Mouse (Mus musculus) embryonic facial prominence, embryonic 10.5 days (tissue): Measurements from ENCODE around the gene Dock8. TPM values are rescaled to one million over a fixed set of nuclear protein-coding genes. Genes with fewer than 3 reads are reported as not detected.

ENCODE experiments used
- DNase-seq: peaks from one replicate; pipeline ENCODE4 v3.0.0-alpha.2; 2017; ENCODE audit warnings: low spot score
- H3K27ac ChIP-seq: fragments of 300-500 bp; sonication (generic); replicated peaks from 2 replicates; pipeline ENCODE4 v1.5.1; 2016; ENCODE audit warnings: mild to moderate bottlenecking
- H3K27me3 ChIP-seq: fragments of 300-500 bp; sonication (generic); replicated peaks from 2 replicates; pipeline ENCODE4 v1.6.1; 2016; ENCODE audit warnings: low read depth, mild to moderate bottlenecking; ENCODE audit not compliant: poor library complexity, severe bottlenecking
- H3K36me3 ChIP-seq: fragments of 300-500 bp; sonication (generic); replicated peaks from 2 replicates; pipeline ENCODE4 v1.6.1; 2016; ENCODE audit warnings: mild to moderate bottlenecking, moderate library complexity
- H3K4me1 ChIP-seq: fragments of 300-500 bp; sonication (generic); 2 replicates; pipeline ENCODE4 v1.6.1; 2016
- H3K4me3 ChIP-seq: fragments of 300-500 bp; sonication (generic); 2 replicates; pipeline ENCODE4 v1.5.1; 2016; ENCODE audit warnings: mild to moderate bottlenecking, moderate library complexity
- H3K9me3 ChIP-seq: fragments of 300-500 bp; sonication (generic); 2 replicates; pipeline ENCODE4 v1.6.1; 2016; ENCODE audit warnings: mild to moderate bottlenecking
- WGBS: fragments of 180-500 bp; shearing (Covaris S2); methylation state at CpG from one replicate; pipeline ENCODE4 v1.1.7; 2016; 5-methylcytosine and 5-hydroxymethylcytosine counted together
- polyA plus RNA-seq: library from polyadenylated mRNA; unstranded; fragments of >200 nt; fragmentation: Nextera tagmentation; extraction: Ambion mirVana; gene quantifications from 2 replicates; pipeline ENCODE4 v1.2.1, GENCODE M21; 2016

Dock8 gene
- polyA plus RNA-seq, 1 experiment from 2014 or later = 2.3 TPM

DNA sequence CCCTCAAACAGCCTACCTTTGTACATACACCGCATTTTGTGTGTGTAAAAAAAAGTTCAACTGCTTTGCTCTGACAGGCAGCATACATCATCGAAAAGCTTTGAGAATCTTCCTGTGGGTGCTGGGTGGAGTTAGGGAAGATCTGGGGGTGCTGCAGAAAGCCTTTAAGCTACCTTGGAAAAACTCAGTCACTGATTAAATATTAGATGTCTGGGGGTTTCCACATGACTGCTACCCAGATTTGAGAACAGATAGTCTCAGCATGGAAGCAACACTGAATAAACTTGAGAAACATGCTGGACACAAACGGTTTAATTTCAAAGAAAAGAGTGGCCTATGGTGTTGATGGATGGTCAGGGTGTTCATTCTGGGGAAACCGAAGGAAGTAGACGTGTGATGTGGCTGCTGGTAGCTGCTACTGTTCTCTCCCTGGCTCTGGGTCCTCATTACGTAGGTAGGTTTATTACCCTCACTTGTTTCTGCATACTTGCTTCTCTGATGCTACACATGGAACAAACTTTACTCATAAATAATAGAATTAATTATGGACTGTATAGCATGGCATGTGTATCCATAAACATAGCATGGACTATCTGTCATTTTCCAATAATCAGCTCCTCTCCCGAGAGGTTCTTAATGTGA is 15.4 kb upstream of the Dock8 start:
- Histone ChIP-seq H3K36me3 (no peaks in the 10 kb centered on the region), H3K27me3 (no peaks in the 10 kb centered on the region), H3K27ac (no peak overlapping the region), H3K9me3 (no peaks in the 10 kb centered on the region), H3K4me3 (no peak overlapping the region), H3K4me1 (no peaks in the 10 kb centered on the region)
- WGBS = 84% methylated on average over 7 of the region's 7 CpGs
- DNase-seq = no peak

DNA sequence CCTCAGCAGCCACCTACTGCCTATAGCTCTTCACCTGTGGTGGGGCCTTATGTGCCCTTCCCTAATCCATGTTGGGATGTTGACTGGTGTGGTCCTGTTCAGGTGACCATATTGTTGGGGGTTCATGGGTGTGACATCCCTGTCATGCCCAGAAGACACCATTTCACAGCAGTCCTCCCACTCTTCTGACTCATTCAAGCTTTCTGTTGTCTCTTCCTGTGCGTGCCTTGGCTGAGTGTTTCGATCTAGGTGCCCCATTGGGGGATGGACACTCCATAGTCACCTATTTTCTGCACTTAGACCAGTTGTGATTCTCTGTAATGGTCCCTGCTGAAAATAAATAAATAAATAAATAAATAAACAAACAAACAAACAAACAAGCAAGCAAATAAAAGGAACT is 14.3 kb upstream of the Dock8 start:
- H3K36me3 ChIP-seq = no peaks in the 10 kb centered on the region
- H3K4me1 ChIP-seq = no peaks in the 10 kb centered on the region
- H3K27ac ChIP-seq = no peak overlapping the region
- WGBS = 94% methylated on average over 2 of the region's 2 CpGs
- no peaks in the 10 kb centered on the region for H3K27me3 ChIP-seq
- H3K9me3 ChIP-seq = no peaks in the 10 kb centered on the region
- no peak overlapping the region for H3K4me3 ChIP-seq
- DNase-seq = no peak

DNA sequence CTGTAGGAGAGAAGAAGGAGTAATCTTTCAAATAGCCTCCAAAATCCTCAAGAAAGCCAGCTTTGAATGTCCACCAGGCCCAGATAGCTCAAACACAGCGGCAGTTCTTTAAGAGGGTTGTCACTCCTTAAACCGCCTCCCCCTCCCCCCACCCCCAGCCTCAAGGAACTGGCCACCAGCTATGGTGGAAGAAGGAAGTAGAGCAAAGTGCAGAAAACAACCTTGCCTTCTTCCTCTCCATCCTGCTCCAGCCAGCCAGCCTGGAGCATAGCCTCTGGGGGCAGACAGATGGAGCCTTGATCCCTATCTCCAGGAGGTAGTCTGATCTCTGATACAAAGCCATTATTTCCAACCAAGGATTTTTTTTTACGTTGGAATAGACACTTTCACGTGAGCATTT is 12.0 kb upstream of the Dock8 start:
- H3K27ac ChIP-seq = no peak overlapping the region
- 0 out of 2 replicates have a peak, but pooled peaks cover 3% of the 10 kb centered on the region for H3K27me3 ChIP-seq
- no peaks in the 10 kb centered on the region for H3K9me3 ChIP-seq
- no peak for DNase-seq
- 67% methylated on average over 4 of the region's 4 CpGs for WGBS
- H3K36me3 ChIP-seq = no peaks in the 10 kb centered on the region
- no peaks in the 10 kb centered on the region for H3K4me1 ChIP-seq
- H3K4me3 ChIP-seq = no peak overlapping the region

DNA sequence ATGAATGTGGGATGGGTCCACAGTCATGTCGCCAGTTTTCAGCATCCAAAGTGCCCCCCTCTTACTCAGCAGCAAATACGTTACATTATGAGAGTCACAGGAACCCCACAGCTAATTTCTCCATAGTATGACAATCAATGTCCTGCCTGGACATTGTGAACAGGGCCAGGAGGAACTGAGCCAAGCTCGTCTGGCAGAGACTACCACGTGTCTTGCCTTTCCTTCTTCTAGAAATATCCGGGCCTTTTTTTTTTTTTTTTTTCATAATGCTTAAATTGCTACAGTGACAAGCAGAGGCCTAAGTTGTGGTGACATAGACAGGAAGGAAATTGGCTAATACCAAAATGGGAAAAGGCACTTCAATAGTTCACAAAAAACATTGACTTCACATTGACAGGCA is 10.5 kb upstream of the Dock8 start:
- Histone ChIP-seq H3K27me3 (0 out of 2 replicates have a peak, but pooled peaks cover 3% of the 10 kb centered on the region), H3K36me3 (no peaks in the 10 kb centered on the region), H3K4me1 (no peaks in the 10 kb centered on the region), H3K9me3 (no peaks in the 10 kb centered on the region), H3K27ac (no peak overlapping the region), H3K4me3 (no peak overlapping the region)
- DNase-seq = no peak
- 84% methylated on average over 5 of the region's 5 CpGs for WGBS

DNA sequence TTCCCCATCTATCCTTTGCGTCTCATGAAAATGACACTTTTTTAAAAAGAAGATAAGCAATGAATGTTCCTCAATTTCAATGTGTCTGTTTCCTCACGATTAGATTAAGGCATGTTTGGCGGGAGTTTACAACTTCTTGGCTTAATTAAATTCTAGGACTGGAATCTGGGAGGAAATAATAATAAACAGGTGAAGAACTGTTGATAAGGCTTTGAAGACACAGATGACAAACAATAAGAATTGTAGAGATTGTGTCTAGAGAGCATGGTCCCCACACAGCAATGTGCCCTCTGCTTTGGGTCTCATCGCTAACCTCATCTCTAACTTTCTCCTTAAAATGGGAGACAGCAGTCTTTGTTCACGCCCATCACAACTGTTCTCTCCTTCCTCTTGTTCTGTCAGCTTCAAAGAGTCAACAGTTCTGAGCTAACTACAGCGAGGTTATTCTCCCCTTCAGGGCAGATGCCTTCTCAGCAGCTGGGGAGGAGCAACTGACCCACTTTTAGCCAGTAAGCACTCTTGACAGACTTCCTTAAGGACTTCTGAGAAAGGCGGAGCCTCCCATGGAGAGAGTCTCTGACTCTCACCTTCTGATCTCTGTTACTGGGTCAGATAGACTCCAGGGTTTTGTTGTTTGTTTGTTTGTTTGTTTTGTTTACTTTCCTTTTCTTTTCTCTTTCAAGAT is 9.1 kb upstream of the Dock8 start:
- H3K27me3 ChIP-seq = 0 out of 2 replicates have a peak, but pooled peaks cover 3% of the 10 kb centered on the region
- H3K4me3 ChIP-seq = no peak overlapping the region
- no peak for DNase-seq
- no peaks in the 10 kb centered on the region for H3K36me3 ChIP-seq
- no peaks in the 10 kb centered on the region for H3K9me3 ChIP-seq
- H3K4me1 ChIP-seq = peaks cover 4% of the 10 kb centered on the region; the same call in 1 of the 2 replicates
- 69% methylated on average over 7 of the region's 7 CpGs for WGBS
- no peak overlapping the region for H3K27ac ChIP-seq

DNA sequence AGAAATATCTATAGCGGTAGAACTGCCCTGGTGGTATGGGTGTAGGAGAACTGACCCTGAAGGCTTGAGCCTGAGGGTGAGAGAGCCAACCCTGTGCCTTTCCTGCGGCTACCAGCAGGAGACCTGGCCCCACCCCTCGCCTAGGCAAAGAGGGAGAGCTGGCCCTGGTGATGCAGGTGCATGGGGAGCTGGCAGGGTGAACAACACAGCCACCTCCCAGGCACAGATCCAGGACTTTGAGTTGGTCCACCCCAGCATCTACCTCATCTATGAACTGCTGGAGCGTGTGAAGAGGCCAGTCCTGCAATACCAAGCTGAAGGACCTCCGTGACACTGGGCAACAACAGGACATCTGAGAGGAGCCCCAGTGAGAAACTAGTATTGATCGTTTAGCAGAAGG is 5.8 kb upstream of the Dock8 start:
- peaks cover 30% of the 10 kb centered on the region for H3K27me3 ChIP-seq
- H3K9me3 ChIP-seq = no peaks in the 10 kb centered on the region
- no peaks in the 10 kb centered on the region for H3K36me3 ChIP-seq
- WGBS = 65% methylated on average over 6 of the region's 6 CpGs
- H3K4me1 ChIP-seq = peaks cover 4% of the 10 kb centered on the region; the same call in 1 of the 2 replicates
- no peak overlapping the region for H3K4me3 ChIP-seq
- no peak overlapping the region for H3K27ac ChIP-seq
- no peak for DNase-seq

DNA sequence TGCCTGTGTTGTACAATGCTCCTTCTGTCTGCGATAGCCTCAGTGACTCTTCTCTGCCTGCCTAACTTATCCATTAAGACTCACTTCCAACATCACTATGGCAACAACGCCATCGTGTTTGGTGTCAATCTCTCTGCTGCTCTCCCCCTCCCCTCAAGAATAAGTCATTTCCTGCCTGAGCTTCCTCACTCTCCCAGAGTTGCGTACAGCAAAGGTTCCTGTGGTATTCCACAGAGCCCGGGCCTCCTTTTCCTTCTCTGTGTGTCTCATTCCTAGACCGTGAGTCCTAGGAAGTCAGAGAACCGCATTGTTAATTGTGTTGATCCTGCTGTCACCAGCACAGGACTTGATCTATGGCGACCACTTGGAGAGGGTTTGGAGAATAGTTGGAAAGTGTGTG is 4.4 kb upstream of the Dock8 start:
- H3K4me1 ChIP-seq = peaks cover 14% of the 10 kb centered on the region
- H3K4me3 ChIP-seq = no peak overlapping the region
- H3K27ac ChIP-seq = no peak overlapping the region
- H3K36me3 ChIP-seq = no peaks in the 10 kb centered on the region
- H3K27me3 ChIP-seq = peaks cover 44% of the 10 kb centered on the region
- no peaks in the 10 kb centered on the region for H3K9me3 ChIP-seq
- 40% methylated on average over 8 of the region's 8 CpGs for WGBS
- peak; percentile 22 for DNase-seq

DNA sequence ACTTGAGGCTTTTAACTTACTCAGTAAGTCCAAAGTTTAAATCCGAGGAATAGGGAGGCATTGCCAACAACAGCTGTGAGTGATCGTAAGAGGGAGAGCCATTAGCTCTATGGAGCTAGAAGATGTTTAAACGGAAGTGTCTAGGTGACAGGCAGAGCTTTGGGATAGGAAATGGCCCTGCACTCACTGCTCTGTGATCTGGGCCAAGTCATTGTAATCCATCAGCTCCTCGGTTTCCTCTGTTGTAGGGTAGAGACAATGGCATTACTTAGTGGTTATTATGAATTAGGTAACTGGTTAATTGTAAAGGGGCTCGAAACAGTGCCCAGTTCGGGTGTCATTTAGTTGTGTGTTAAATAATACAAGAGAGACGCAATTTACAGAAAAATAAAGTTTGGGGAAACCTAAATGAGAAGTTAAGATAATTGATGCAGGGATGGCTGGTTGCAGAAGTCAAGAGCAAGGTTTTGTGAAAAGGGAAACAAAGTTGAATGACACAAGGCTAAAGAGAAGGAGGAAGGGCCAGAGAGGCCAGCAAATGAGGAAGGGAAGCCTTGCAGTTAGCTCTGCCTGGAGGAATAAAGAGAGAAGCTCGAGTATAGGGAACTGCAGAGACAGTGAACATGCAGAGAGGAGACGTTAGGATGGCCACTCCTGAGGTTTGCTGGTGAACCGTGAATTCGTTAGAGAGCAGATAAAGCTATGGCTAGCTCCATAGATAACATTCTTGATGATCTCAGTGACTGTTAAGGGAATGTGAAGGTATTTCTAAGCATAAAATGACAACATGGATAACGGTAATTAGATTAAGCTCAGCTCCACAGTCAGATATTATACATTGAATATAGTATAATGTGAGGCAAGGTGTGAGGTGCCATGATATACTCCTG is 2.3 kb upstream of the Dock8 start:
- peaks cover 64% of the 10 kb centered on the region for H3K27me3 ChIP-seq
- no peak overlapping the region for H3K27ac ChIP-seq
- DNase-seq = no peak
- H3K36me3 ChIP-seq = no peaks in the 10 kb centered on the region
- no peaks in the 10 kb centered on the region for H3K9me3 ChIP-seq
- no peak overlapping the region for H3K4me3 ChIP-seq
- 75% methylated on average over 12 of the region's 12 CpGs for WGBS
- peaks cover 14% of the 10 kb centered on the region for H3K4me1 ChIP-seq

DNA sequence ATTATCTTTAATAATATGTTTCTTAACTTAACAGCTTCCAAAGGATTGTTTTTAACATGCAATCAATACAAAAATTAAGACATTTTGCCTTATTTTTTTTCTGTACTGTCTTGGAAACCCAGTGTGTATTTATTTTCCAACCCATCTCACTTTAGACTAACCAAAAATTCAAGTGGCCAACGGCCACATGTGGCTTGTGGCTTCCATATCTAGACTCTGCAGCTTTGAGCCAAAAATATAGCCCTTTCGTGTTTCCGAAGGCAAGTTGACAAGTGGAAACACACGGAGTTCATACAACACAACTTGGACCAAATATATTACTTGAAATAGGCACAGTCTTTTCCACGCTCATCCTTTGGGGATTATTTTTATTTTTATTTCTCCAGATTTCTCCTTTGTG is 773 bp upstream of the Dock8 start:
- H3K27me3 ChIP-seq = peaks cover 72% of the 10 kb centered on the region
- peaks cover 14% of the 10 kb centered on the region for H3K4me1 ChIP-seq
- H3K4me3 ChIP-seq = peak overlapping the region; percentile 82; the same call in 1 of the 2 replicates
- no peak for DNase-seq
- WGBS = 72% methylated on average over 5 of the region's 5 CpGs
- no peaks in the 10 kb centered on the region for H3K9me3 ChIP-seq
- H3K27ac ChIP-seq = no peak overlapping the region
- no peaks in the 10 kb centered on the region for H3K36me3 ChIP-seq

DNA sequence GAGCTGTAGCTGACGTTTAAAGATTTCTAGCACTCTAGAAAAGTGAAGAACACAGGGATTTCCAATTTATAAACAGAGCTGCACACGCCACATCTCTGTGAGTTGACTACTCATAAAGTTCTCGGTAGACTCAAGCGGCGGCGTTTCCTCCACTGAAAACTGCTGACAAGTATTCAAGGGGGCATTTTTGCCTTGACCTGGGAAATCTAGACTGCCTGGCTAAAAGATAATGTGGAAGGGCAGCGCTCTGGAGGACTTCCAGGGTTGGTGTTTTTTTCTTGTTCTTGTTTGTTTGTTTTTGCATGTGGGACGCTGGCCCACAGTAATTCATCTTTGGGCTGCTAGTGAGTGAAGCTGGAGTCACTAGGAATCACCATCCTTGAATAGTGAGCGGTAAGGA is 819 bp downstream of the Dock8 start:
- Histone ChIP-seq H3K4me3 (peak overlapping the region; percentile 82), H3K27ac (no peak overlapping the region), H3K27me3 (peaks cover 72% of the 10 kb centered on the region), H3K4me1 (peaks cover 10% of the 10 kb centered on the region), H3K9me3 (no peaks in the 10 kb centered on the region), H3K36me3 (no peaks in the 10 kb centered on the region)
- DNase-seq = no peak
- WGBS = 33% methylated on average over 9 of the region's 9 CpGs

DNA sequence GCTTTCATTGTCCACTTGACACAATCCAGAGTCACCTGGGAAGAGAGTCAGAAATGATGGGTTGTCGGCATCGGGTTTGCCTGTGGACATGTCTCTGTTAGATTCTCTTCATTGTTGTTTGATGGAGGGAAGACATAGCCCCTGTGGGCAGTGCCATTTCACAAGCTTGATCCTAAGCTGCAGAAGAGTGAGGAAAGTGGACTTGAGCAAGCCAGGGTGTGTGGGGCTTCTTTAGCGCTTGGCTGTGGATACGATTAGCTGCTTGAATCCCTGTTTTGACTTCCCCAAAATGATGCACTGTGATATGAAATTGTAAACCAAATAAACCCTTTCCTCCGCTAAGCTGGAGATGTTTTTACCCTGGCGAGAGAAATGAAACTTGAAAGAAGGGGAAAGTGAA is 2.7 kb downstream of the Dock8 start:
- no peak overlapping the region for H3K4me3 ChIP-seq
- H3K36me3 ChIP-seq = no peaks in the 10 kb centered on the region
- 85% methylated on average over 6 of the region's 6 CpGs for WGBS
- no peak for DNase-seq
- peaks cover 60% of the 10 kb centered on the region for H3K27me3 ChIP-seq
- peaks cover 10% of the 10 kb centered on the region for H3K4me1 ChIP-seq
- H3K9me3 ChIP-seq = no peaks in the 10 kb centered on the region
- no peak overlapping the region for H3K27ac ChIP-seq

DNA sequence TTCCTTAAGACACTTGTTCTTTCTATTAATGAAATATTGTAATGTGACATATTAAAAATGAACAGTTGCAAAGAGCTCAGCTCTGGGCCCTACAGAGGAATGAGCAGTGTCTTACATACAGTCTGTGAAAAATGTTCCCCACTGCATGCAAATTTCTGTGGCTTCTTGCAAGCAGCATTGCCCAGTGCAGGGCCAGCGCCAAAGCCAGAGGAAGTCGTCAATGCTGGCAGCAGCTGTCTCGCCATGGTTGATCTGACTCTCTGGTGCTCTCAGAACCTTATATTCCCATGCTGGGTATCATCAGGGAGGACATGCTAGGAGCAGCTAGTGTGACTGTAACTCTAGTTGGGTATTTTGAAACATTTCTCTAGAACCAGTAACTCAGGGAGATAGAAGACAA is 3.5 kb downstream of the Dock8 start:
- Histone ChIP-seq H3K27ac (no peak overlapping the region), H3K27me3 (peaks cover 52% of the 10 kb centered on the region), H3K4me3 (no peak overlapping the region), H3K36me3 (no peaks in the 10 kb centered on the region), H3K4me1 (peaks cover 10% of the 10 kb centered on the region), H3K9me3 (no peaks in the 10 kb centered on the region)
- whole genome bisulfite sequencing = 79% methylated on average over 3 of the region's 3 CpGs
- no peak for DNase-seq
